Comparison of ENCODE assay signal across 25 mouse cellular contexts in the genomic region with DNA sequence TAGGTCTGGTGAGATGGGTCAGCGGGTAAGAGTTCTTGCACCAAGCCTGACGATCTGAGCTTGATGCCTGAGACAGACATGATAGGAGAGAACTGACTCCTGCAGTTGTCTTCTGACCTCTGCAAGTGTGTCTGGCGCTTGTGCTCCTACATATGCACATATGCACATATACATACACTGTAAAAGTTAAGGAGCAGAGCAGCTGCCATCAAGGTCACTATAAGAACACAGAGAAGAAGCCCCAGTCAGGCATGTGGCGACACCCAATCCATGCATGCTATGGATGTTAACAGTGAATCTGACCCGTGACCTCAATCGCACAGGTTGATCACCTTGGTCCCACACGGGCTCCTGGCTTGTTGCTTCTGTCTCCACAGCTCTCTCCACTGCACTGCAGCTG.
"Had no signal": no experiment of that assay in that cellular context is flagged by ENCODE, and none has a peak within 500 bp of the region (broad histone marks: within the 10 kb centered on the region; RNA-seq: fewer than 3 reads in every experiment).

No protein-coding gene starts in this region.

- ATAC-seq: hindbrain, postnatal 0 days; intestine, embryonic 16.5 days had no signal

- H3K27me3 ChIP-seq: heart, embryonic 13.5 days; heart, embryonic 15.5 days; hindbrain, embryonic 13.5 days; hindbrain, embryonic 15.5 days; limb, embryonic 12.5 days; liver, embryonic 13.5 days had no signal

- H3K4me2 ChIP-seq: heart, embryonic 11.5 days; heart, embryonic 13.5 days; heart, embryonic 15.5 days; hindbrain, embryonic 13.5 days; hindbrain, embryonic 15.5 days; limb, embryonic 12.5 days; liver, embryonic 11.5 days; liver, embryonic 13.5 days had no signal

- DNase-seq: gastrocnemius, postnatal 10 days; gastrocnemius, postnatal 36 days; heart, adult 11 months; heart, adult 2 months; heart, postnatal 14 days; heart, postnatal 36 days; kidney, adult 11 months; kidney, adult 8-10 months; kidney, postnatal 10 days; kidney, postnatal 25 days; kidney, postnatal 4 days; liver; liver, embryonic 13.5 days had no signal

- H3K36me3 ChIP-seq: hindbrain, embryonic 15.5 days; liver, embryonic 13.5 days had no signal

- H3K4me3 ChIP-seq: heart, adult 2 months; heart, embryonic 13.5 days; heart, embryonic 15.5 days; hindbrain, embryonic 13.5 days; hindbrain, embryonic 15.5 days; layer of hippocampus, adult 2 months; left cerebral cortex, adult 2 months; limb, embryonic 10.5 days; limb, embryonic 12.5 days; liver, embryonic 13.5 days had no signal
